Mouse (Mus musculus) MEL (cell line): ENCODE measurements at regions not wholly inside any gene's neighbourhood (a gene's known extent, or its start where the extent isn't known, plus 50 kb on each side); places are given as distances from the start of the nearest gene placed in this dataset.

Source experiments
- DNase-seq: peaks from one replicate; pipeline ENCODE4 v3.0.0; 2011; ENCODE audit warnings: low read depth, low spot score
- H3K27ac ChIP-seq: 2 replicates; pipeline ENCODE4 v1.5.1; 2012; ENCODE audit warnings: low read depth, mild to moderate bottlenecking, control low read depth, low read length, moderate library complexity; ENCODE audit not compliant: control insufficient read depth
- H3K27me3 ChIP-seq, 2 experiments: fragments of 150-350 bp in 1 of 2; sonication (generic) in 1 of 2; 2 replicates each; pipeline ENCODE4 v1.6.1; 2012; ENCODE audit warnings: low read length in 2 of 2, mild to moderate bottlenecking in 2 of 2, improper control_type of control experiment in 1 of 2, moderate library complexity in 1 of 2; ENCODE audit not compliant: insufficient read depth in 2 of 2, control insufficient read depth in 1 of 2
- H3K36me3 ChIP-seq, 2 experiments: 2 replicates each; pipeline ENCODE4 v1.6.1; 2012 to 2014; ENCODE audit warnings: low read length in 2 of 2, improper control_type of control experiment in 1 of 2, inconsistent platforms in 1 of 2, mild to moderate bottlenecking in 1 of 2; ENCODE audit not compliant: insufficient read depth in 2 of 2, control insufficient read depth in 1 of 2
- H3K4me1 ChIP-seq, 2 experiments: fragments of 150-350 bp in 1 of 2; sonication (generic) in 1 of 2; 2 replicates each; pipeline ENCODE4 v1.6.1; 2012; ENCODE audit warnings: low read length in 2 of 2, improper control_type of control experiment in 1 of 2, mild to moderate bottlenecking in 1 of 2; ENCODE audit not compliant: insufficient read depth in 2 of 2, control insufficient read depth in 1 of 2
- H3K4me3 ChIP-seq, 2 experiments: fragments of 150-350 bp in 1 of 2; sonication (generic) in 1 of 2; 2 replicates each; pipeline ENCODE4 v1.5.1; 2012; ENCODE audit warnings: low read depth in 2 of 2, low read length in 2 of 2, mild to moderate bottlenecking in 2 of 2, moderate library complexity in 2 of 2, control low read depth in 1 of 2, improper control_type of control experiment in 1 of 2; ENCODE audit not compliant: control insufficient read depth in 1 of 2, insufficient read depth in 1 of 2
- H3K79me2 ChIP-seq: 2 replicates; pipeline ENCODE4 v1.6.1; 2012; ENCODE audit warnings: mild to moderate bottlenecking, low read length, moderate library complexity; ENCODE audit not compliant: control insufficient read depth, poor library complexity, insufficient read depth
- H3K9ac ChIP-seq: 2 replicates; pipeline ENCODE4 v1.6.1; 2012; ENCODE audit warnings: low read depth, mild to moderate bottlenecking, control low read depth, low read length, moderate library complexity; ENCODE audit not compliant: control insufficient read depth, poor library complexity, severe bottlenecking
- H3K9me3 ChIP-seq: fragments of 150-350 bp; sonication (generic); replicated peaks from 2 replicates; pipeline ENCODE4 v1.6.1; 2012; ENCODE audit warnings: mild to moderate bottlenecking, low read length, improper control_type of control experiment, moderate library complexity; ENCODE audit not compliant: insufficient read depth
- BHLHE40 ChIP-seq: IDR thresholded peaks from 2 replicates; pipeline ENCODE4 v1.6.1; 2012; ENCODE audit warnings: low read depth, mild to moderate bottlenecking, inconsistent platforms, low read length, improper control_type of control experiment, borderline replicate concordance
- CTCF ChIP-seq, 3 experiments: IDR thresholded peaks in 2 of 3; conservative IDR thresholded peaks in 1 of 3; 2 replicates each; pipeline ENCODE4 v1.5.1; 2011 to 2012; ENCODE audit warnings: low read length in 3 of 3, low read depth in 2 of 3, mild to moderate bottlenecking in 2 of 3, improper control_type of control experiment in 1 of 3, inconsistent platforms in 1 of 3, mixed read lengths in 1 of 3, moderate library complexity in 1 of 3; ENCODE audit not compliant: control insufficient read depth in 1 of 3, insufficient read depth in 1 of 3, poor library complexity in 1 of 3, severe bottlenecking in 1 of 3
- ELF1 ChIP-seq: IDR thresholded peaks from 2 replicates; pipeline ENCODE4 v1.6.1; 2014; ENCODE audit warnings: low read depth, mild to moderate bottlenecking, inconsistent platforms, low read length, improper control_type of control experiment, moderate library complexity
- ETS1 ChIP-seq: IDR thresholded peaks from 2 replicates; pipeline ENCODE4 v1.6.1; 2012; ENCODE audit warnings: low read depth, mild to moderate bottlenecking, inconsistent platforms, low read length, improper control_type of control experiment, moderate library complexity
- GATA1 ChIP-seq: IDR thresholded peaks from 2 replicates; pipeline ENCODE4 v1.6.1; 2011; ENCODE audit warnings: low read depth, low read length, improper control_type of control experiment
- HCFC1 ChIP-seq: IDR thresholded peaks from 2 replicates; pipeline ENCODE4 v1.6.1; 2012; ENCODE audit warnings: low read depth, mild to moderate bottlenecking, inconsistent platforms, low read length, improper control_type of control experiment, moderate library complexity
- JUND ChIP-seq: IDR thresholded peaks from 2 replicates; pipeline ENCODE4 v1.6.1; 2011; ENCODE audit warnings: low read depth, mild to moderate bottlenecking, improper control_type of control experiment, low read length
- MAFK ChIP-seq: IDR thresholded peaks from 2 replicates; pipeline ENCODE4 v1.6.1; 2011; ENCODE audit warnings: low read depth, mild to moderate bottlenecking, low read length, improper control_type of control experiment, borderline replicate concordance
- MAX ChIP-seq: IDR thresholded peaks from 2 replicates; pipeline ENCODE4 v1.6.1; 2011; ENCODE audit warnings: low read length, improper control_type of control experiment
- MAZ ChIP-seq: IDR thresholded peaks from 2 replicates; pipeline ENCODE4 v1.6.1; 2012; ENCODE audit warnings: low read depth, mild to moderate bottlenecking, inconsistent platforms, low read length, improper control_type of control experiment
- MYB ChIP-seq: IDR thresholded peaks from 2 replicates; pipeline ENCODE4 v1.6.1; 2011; ENCODE audit warnings: mild to moderate bottlenecking, low read depth, low read length, improper control_type of control experiment
- MYC ChIP-seq: IDR thresholded peaks from 2 replicates; pipeline ENCODE4 v1.6.1; 2011; ENCODE audit warnings: low read depth, mild to moderate bottlenecking, low read length, improper control_type of control experiment, moderate library complexity
- NELFE ChIP-seq: IDR thresholded peaks from 2 replicates; pipeline ENCODE4 v1.6.1; 2011; ENCODE audit warnings: low read depth, low read length, improper control_type of control experiment
- NRF1 ChIP-seq: IDR thresholded peaks from 2 replicates; pipeline ENCODE4 v1.6.1; 2014; ENCODE audit warnings: low read depth, mild to moderate bottlenecking, inconsistent platforms, low read length, improper control_type of control experiment, moderate library complexity; ENCODE audit not compliant: poor library complexity, insufficient read depth, severe bottlenecking
- POLR2A ChIP-seq, 2 experiments: IDR thresholded peaks; 2 replicates each; pipeline ENCODE4 v1.6.1; 2011 to 2012; ENCODE audit warnings: low read length in 2 of 2, mild to moderate bottlenecking in 2 of 2, control low read depth in 1 of 2, improper control_type of control experiment in 1 of 2, low read depth in 1 of 2, moderate library complexity in 1 of 2; ENCODE audit not compliant: control insufficient read depth in 1 of 2, insufficient read depth in 1 of 2, poor library complexity in 1 of 2
- RCOR1 ChIP-seq: IDR thresholded peaks from 2 replicates; pipeline ENCODE4 v1.6.1; 2012; ENCODE audit warnings: low read depth, mild to moderate bottlenecking, inconsistent platforms, low read length, improper control_type of control experiment
- SIN3A ChIP-seq: IDR thresholded peaks from 2 replicates; pipeline ENCODE4 v1.6.1; 2012; ENCODE audit warnings: low read length, improper control_type of control experiment, inconsistent platforms
- TBP ChIP-seq: IDR thresholded peaks from 2 replicates; pipeline ENCODE4 v1.8.0; 2011; ENCODE audit warnings: low read depth, low read length, improper control_type of control experiment
- TCF12 ChIP-seq: IDR thresholded peaks from 2 replicates; pipeline ENCODE4 v1.6.1; 2014; ENCODE audit warnings: low read depth, mild to moderate bottlenecking, inconsistent platforms, low read length, improper control_type of control experiment, moderate library complexity
- UBTF ChIP-seq: IDR thresholded peaks from 2 replicates; pipeline ENCODE4 v1.6.1; 2012; ENCODE audit warnings: low read depth, mild to moderate bottlenecking, inconsistent platforms, low read length, improper control_type of control experiment, moderate library complexity, borderline replicate concordance; ENCODE audit not compliant: insufficient read depth
- USF1 ChIP-seq: IDR thresholded peaks from 2 replicates; pipeline ENCODE4 v1.6.1; 2014; ENCODE audit warnings: low read depth, mild to moderate bottlenecking, inconsistent platforms, low read length, improper control_type of control experiment, moderate library complexity
- USF2 ChIP-seq, 2 experiments: IDR thresholded peaks; 2 replicates each; pipeline ENCODE4 v1.6.1; 2011 to 2012; ENCODE audit warnings: improper control_type of control experiment in 2 of 2, low read length in 2 of 2, borderline replicate concordance in 1 of 2, inconsistent platforms in 1 of 2, low read depth in 1 of 2, mild to moderate bottlenecking in 1 of 2; ENCODE audit not compliant: insufficient read depth in 1 of 2
- ZC3H11A ChIP-seq: IDR thresholded peaks from 2 replicates; pipeline ENCODE4 v1.6.1; 2012; ENCODE audit warnings: low read depth, mild to moderate bottlenecking, inconsistent platforms, low read length, improper control_type of control experiment
- ZKSCAN1 ChIP-seq: IDR thresholded peaks from 2 replicates; pipeline ENCODE4 v1.6.1; 2012; ENCODE audit warnings: low read depth, mild to moderate bottlenecking, inconsistent platforms, low read length, improper control_type of control experiment, moderate library complexity
- ZMIZ1 ChIP-seq: IDR thresholded peaks from 2 replicates; pipeline ENCODE4 v1.6.1; 2012; ENCODE audit warnings: low read depth, mild to moderate bottlenecking, inconsistent platforms, low read length, improper control_type of control experiment, moderate library complexity
- ZNF384 ChIP-seq: IDR thresholded peaks from 2 replicates; pipeline ENCODE4 v1.6.1; 2012; ENCODE audit warnings: low read depth, mild to moderate bottlenecking, inconsistent platforms, low read length, improper control_type of control experiment

- no peaks in the 10 kb centered on the region for H3K36me3 ChIP-seq
- H3K4me1 ChIP-seq: no peaks in the 10 kb centered on the region
- TF ChIP-seq ZMIZ1 (no peak), TCF12 (no peak), MYC (no peak), USF1 (no peak), MYB (no peak), TBP (no peak), POLR2A (IDR thresholded peaks at IDR 0.05; ENCODE audit: control insufficient read depth in 1 of 2, insufficient read depth in 1 of 2, low read depth in 1 of 2, low read length in 2 of 2, poor library complexity in 1 of 2) (no peak), ELF1 (no peak), MAFK (no peak), MAX (no peak), USF2 (IDR thresholded peaks at IDR 0.05; ENCODE audit: borderline replicate concordance in 1 of 2, insufficient read depth in 1 of 2, low read depth in 1 of 2, low read length in 2 of 2) (no peak), ZNF384 (no peak), NELFE (no peak), SIN3A (no peak), CTCF (IDR thresholded peaks at IDR 0.05 in 2 of 3, conservative IDR thresholded peaks at IDR 0.05 in 1 of 3; ENCODE audit: control insufficient read depth in 1 of 3, insufficient read depth in 1 of 3, low read depth in 2 of 3, low read length in 3 of 3, poor library complexity in 1 of 3, severe bottlenecking in 1 of 3) (no peak), RCOR1 (no peak), BHLHE40 (no peak), GATA1 (no peak), UBTF (no peak), MAZ (no peak)
- H3K79me2 ChIP-seq: no peaks in the 10 kb centered on the region
- no peaks in the 10 kb centered on the region for H3K9me3 ChIP-seq
- no peak overlapping the region for H3K9ac ChIP-seq
- H3K27me3 ChIP-seq: peaks cover 0 to 2% of the 10 kb centered on the region in 2 experiments; a peak in 3 of 4 replicates
- DNase-seq: no peak
- H3K27ac ChIP-seq: no peak overlapping the region
- H3K4me3 ChIP-seq: no peak overlapping the region
Observed at GRCm38 (mm10) chr17:83920225-83920624, 72.5 kb upstream of the Haao start.

- Histone ChIP-seq H3K79me2 (no peaks in the 10 kb centered on the region), H3K9me3 (no peaks in the 10 kb centered on the region), H3K4me3 (no peak overlapping the region), H3K4me1 (no peaks in the 10 kb centered on the region), H3K27me3 (no peaks in the 10 kb centered on the region; a peak in 3 of 4 replicates), H3K36me3 (no peaks in the 10 kb centered on the region), H3K27ac (no peak overlapping the region), H3K9ac (no peak overlapping the region)
- TF ChIP-seq ZMIZ1: no peak
- no peak for TF ChIP-seq ZKSCAN1
- TF ChIP-seq NRF1: no peak
- TF ChIP-seq ZC3H11A: no peak
- no peak for TF ChIP-seq ETS1
- TF ChIP-seq HCFC1: no peak
- TF ChIP-seq MYB: no peak
- TF ChIP-seq RCOR1: no peak
- no peak for TF ChIP-seq JUND
- no peak for DNase-seq
Observed at GRCm38 (mm10) chr17:83918413-83919139, 70.8 kb upstream of the Haao start.
